Mouse (Mus musculus) spleen, adult 2 months (tissue): Measurements from ENCODE around the gene Cdca3. TPM values are rescaled to one million over a fixed set of nuclear protein-coding genes. Genes with fewer than 3 reads are reported as not detected.
"Not testable (repeated sequence)": the region's sequence is repeated elsewhere in the genome, so short reads cannot be mapped to it uniquely, and the experiment has no call there.

Experiments
- DNase-seq, 2 experiments: peaks; one replicate each; pipeline versions ENCODE4 v3.0.0 to v3.0.0-alpha.2; 2012 to 2021; ENCODE audit warnings: low spot score in 2 of 2, low read depth in 1 of 2
- H3K27ac ChIP-seq: fragments of 200-500 bp; 2 replicates; pipeline ENCODE4 v1.5.1; 2012; ENCODE audit warnings: low read length, inconsistent platforms; ENCODE audit not compliant: insufficient read depth
- H3K27me3 ChIP-seq: fragments of 200-500 bp; 2 replicates; pipeline ENCODE4 v1.6.1; 2012; ENCODE audit warnings: mild to moderate bottlenecking, moderate library complexity, low read length, inconsistent platforms; ENCODE audit not compliant: control insufficient read depth, insufficient read depth
- H3K36me3 ChIP-seq: fragments of 200-500 bp; 2 replicates; pipeline ENCODE4 v1.6.1; 2012; ENCODE audit warnings: mild to moderate bottlenecking, low read length, inconsistent platforms; ENCODE audit not compliant: control insufficient read depth, insufficient read depth
- H3K4me1 ChIP-seq: fragments of 200-500 bp; 2 replicates; pipeline ENCODE4 v1.6.1; 2011; ENCODE audit warnings: inconsistent platforms; ENCODE audit not compliant: control insufficient read depth, insufficient read depth, insufficient read length
- H3K4me3 ChIP-seq: fragments of 200-500 bp; 2 replicates; pipeline ENCODE4 v1.5.1; 2011; ENCODE audit warnings: mild to moderate bottlenecking, inconsistent platforms; ENCODE audit not compliant: insufficient read depth, insufficient read length; ENCODE audit errors: extremely low read depth
- CTCF ChIP-seq: fragments of 200-500 bp; IDR thresholded peaks from 2 replicates; pipeline ENCODE4 v1.5.1; 2011; ENCODE audit warnings: mild to moderate bottlenecking, inconsistent platforms; ENCODE audit not compliant: insufficient read depth, insufficient read length, insufficient replicate concordance; ENCODE audit errors: extremely low read depth
- POLR2A ChIP-seq: fragments of 200-500 bp; IDR thresholded peaks from 2 replicates; pipeline ENCODE4 v1.6.1; 2011; ENCODE audit warnings: low read depth, low read length, inconsistent platforms
- WGBS: fragments of 180-500 bp; shearing (Covaris S2); methylation state at CpG from one replicate; pipeline ENCODE4 v1.1.7; 2018; 5-methylcytosine and 5-hydroxymethylcytosine counted together
- polyA plus RNA-seq: library from polyadenylated mRNA; depleted of rRNA; stranded (reverse); fragments of >200 nt; gene quantifications from 2 replicates; pipeline ENCODE4 v1.2.3, GENCODE M21; 2012

The Cdca3 gene
- polyA plus RNA-seq, 1 experiment = 30.4 TPM

GRCm38 (mm10) chr6:124790121-124790520 is 39.2 kb upstream of the Cdca3 start:
- no peak overlapping the region for H3K4me3 ChIP-seq
- no peaks in the 10 kb centered on the region for H3K27me3 ChIP-seq
- 81% methylated on average over 4 of the region's 4 CpGs for WGBS
- H3K27ac ChIP-seq = no peak overlapping the region
- DNase-seq = no peak
- H3K36me3 ChIP-seq = no peaks in the 10 kb centered on the region
- TF ChIP-seq POLR2A = no peak
- no peak for TF ChIP-seq CTCF
- H3K4me1 ChIP-seq = no peaks in the 10 kb centered on the region

GRCm38 (mm10) chr6:124791911-124792310 is 37.4 kb upstream of the Cdca3 start:
- whole genome bisulfite sequencing = 86% methylated on average over 3 of the region's 3 CpGs
- no peak for TF ChIP-seq POLR2A
- no peak for TF ChIP-seq CTCF
- no peaks in the 10 kb centered on the region for H3K36me3 ChIP-seq
- H3K27me3 ChIP-seq = no peaks in the 10 kb centered on the region
- no peaks in the 10 kb centered on the region for H3K4me1 ChIP-seq
- H3K4me3 ChIP-seq = no peak overlapping the region
- H3K27ac ChIP-seq = no peak overlapping the region
- no peak for DNase-seq

- no peaks in the 10 kb centered on the region for H3K27me3 ChIP-seq
- H3K4me3 ChIP-seq = no peak overlapping the region
- 82% methylated on average over 4 of the region's 4 CpGs for WGBS
- DNase-seq = no peak
- no peaks in the 10 kb centered on the region for H3K4me1 ChIP-seq
- no peak overlapping the region for H3K27ac ChIP-seq
- H3K36me3 ChIP-seq = no peaks in the 10 kb centered on the region
- TF ChIP-seq POLR2A = no peak
- TF ChIP-seq CTCF = no peak
These were observed 33.6 kb upstream of the Cdca3 start for GRCm38 (mm10) chr6:124795781-124796180.

GRCm38 (mm10) chr6:124796200-124796599 is 33.1 kb upstream of the Cdca3 start:
- WGBS = 88% methylated on average over 2 of the region's 2 CpGs
- no peak for DNase-seq
- Histone ChIP-seq H3K4me1 (no peaks in the 10 kb centered on the region), H3K27ac (no peak overlapping the region), H3K27me3 (no peaks in the 10 kb centered on the region), H3K36me3 (no peaks in the 10 kb centered on the region), H3K4me3 (no peak overlapping the region)
- no peak for TF ChIP-seq CTCF

- not testable (repeated sequence) for H3K27me3 ChIP-seq, DNase-seq, H3K4me1 ChIP-seq, H3K4me3 ChIP-seq, H3K27ac ChIP-seq, H3K36me3 ChIP-seq
- 25% methylated on average over 6 of the region's 9 CpGs for WGBS
These were observed 26.9 kb upstream of the Cdca3 start for GRCm38 (mm10) chr6:124802400-124802799.

GRCm38 (mm10) chr6:124803061-124803460 is 26.3 kb upstream of the Cdca3 start:
- H3K4me1 ChIP-seq = peaks cover 4% of the 10 kb centered on the region
- H3K36me3 ChIP-seq = no peaks in the 10 kb centered on the region
- WGBS = 87% methylated on average over 3 of the region's 3 CpGs
- DNase-seq = no peak
- no peaks in the 10 kb centered on the region for H3K27me3 ChIP-seq
- no peak overlapping the region for H3K27ac ChIP-seq
- TF ChIP-seq POLR2A (no peak), CTCF (no peak)
- H3K4me3 ChIP-seq = no peak overlapping the region

- WGBS = 98% methylated on average over 4 of the region's 4 CpGs
- not testable (repeated sequence) for H3K36me3 ChIP-seq, H3K27me3 ChIP-seq, H3K4me3 ChIP-seq, H3K4me1 ChIP-seq, DNase-seq, H3K27ac ChIP-seq
These were observed 25.7 kb upstream of the Cdca3 start for GRCm38 (mm10) chr6:124803691-124804090.

GRCm38 (mm10) chr6:124804341-124804740 is 25.0 kb upstream of the Cdca3 start:
- no peaks in the 10 kb centered on the region for H3K36me3 ChIP-seq
- no peaks in the 10 kb centered on the region for H3K27me3 ChIP-seq
- DNase-seq = no peak
- peaks cover 8% of the 10 kb centered on the region for H3K4me1 ChIP-seq
- no peak for TF ChIP-seq CTCF
- H3K27ac ChIP-seq = no peak overlapping the region
- 75% methylated on average over 3 of the region's 3 CpGs for WGBS
- no peak overlapping the region for H3K4me3 ChIP-seq
